Mouse (Mus musculus) CH12.LX (cell line): ENCODE measurements around the gene Ncor2. TPM values are rescaled to one million over a fixed set of nuclear protein-coding genes. Genes with fewer than 3 reads are reported as not detected.

Experiments used
- DNase-seq: peaks from one replicate; pipeline ENCODE4 v3.0.0-alpha.2; 2013; ENCODE audit errors: extremely low read depth
- H3K27ac ChIP-seq: 2 replicates; pipeline ENCODE4 v1.5.1; 2012; ENCODE audit warnings: low read depth, mild to moderate bottlenecking, control low read depth, moderate library complexity; ENCODE audit not compliant: insufficient read depth
- H3K27me3 ChIP-seq: replicated peaks from 2 replicates; pipeline ENCODE3; 2012; ENCODE audit warnings: inconsistent platforms
- H3K36me3 ChIP-seq, 2 experiments: replicated peaks in 1 of 2; 2 replicates each; pipeline versions ENCODE3 to v1.6.1; 2012; ENCODE audit warnings: inconsistent platforms in 1 of 2, low read length in 1 of 2, mild to moderate bottlenecking in 1 of 2, mixed read lengths in 1 of 2, moderate library complexity in 1 of 2; ENCODE audit not compliant: control insufficient read depth in 1 of 2, insufficient read depth in 1 of 2
- H3K4me1 ChIP-seq, 2 experiments: 2 replicates each; pipeline ENCODE4 v1.6.1; 2012; ENCODE audit warnings: inconsistent platforms in 1 of 2, moderate library complexity in 1 of 2; ENCODE audit not compliant: insufficient read depth in 2 of 2, control insufficient read depth in 1 of 2
- H3K4me2 ChIP-seq: 2 replicates; pipeline ENCODE4 v1.6.1; 2012; ENCODE audit warnings: low read depth, mild to moderate bottlenecking, control low read depth; ENCODE audit not compliant: poor library complexity, insufficient read depth, severe bottlenecking
- H3K4me3 ChIP-seq, 3 experiments: fragments of 150-350 bp in 1 of 3; sonication (generic) in 1 of 3; replicated peaks in 1 of 3; 2 replicates each; pipeline versions ENCODE3 to v1.5.1; 2011 to 2012; ENCODE audit warnings: low read depth in 2 of 3, low read length in 2 of 3, mild to moderate bottlenecking in 2 of 3, moderate library complexity in 2 of 3, control low read depth in 1 of 3, improper control_type of control experiment in 1 of 3, inconsistent platforms in 1 of 3, mixed read lengths in 1 of 3; ENCODE audit not compliant: poor library complexity in 1 of 3
- H3K79me2 ChIP-seq: replicated peaks from 2 replicates; pipeline ENCODE4 v1.6.1; 2012; ENCODE audit warnings: mild to moderate bottlenecking, moderate library complexity; ENCODE audit not compliant: control insufficient read depth, poor library complexity, insufficient read depth, severe bottlenecking; ENCODE audit errors: extremely low read depth
- H3K9ac ChIP-seq: 2 replicates; pipeline ENCODE4 v1.6.1; 2012; ENCODE audit warnings: low read depth, mild to moderate bottlenecking, control low read depth, moderate library complexity; ENCODE audit not compliant: insufficient read depth
- H3K9me3 ChIP-seq: replicated peaks from 2 replicates; pipeline ENCODE3; 2012; ENCODE audit warnings: low read length, inconsistent platforms, mixed read lengths
- BHLHE40 ChIP-seq: IDR thresholded peaks from 2 replicates; pipeline ENCODE4 v1.6.1; 2011; ENCODE audit warnings: mild to moderate bottlenecking, low read depth, low read length, improper control_type of control experiment
- CHD2 ChIP-seq: IDR thresholded peaks from 2 replicates; pipeline ENCODE4 v1.6.1; 2011; ENCODE audit warnings: low read length, improper control_type of control experiment
- ELF1 ChIP-seq: IDR thresholded peaks from 2 replicates; pipeline ENCODE4 v1.6.1; 2014; ENCODE audit warnings: low read depth, mild to moderate bottlenecking, inconsistent platforms, low read length, improper control_type of control experiment
- JUND ChIP-seq: conservative IDR thresholded peaks from 2 replicates; pipeline ENCODE4 v1.6.1; 2011; ENCODE audit warnings: low read depth, low read length, improper control_type of control experiment
- POLR2AphosphoS2 ChIP-seq: IDR thresholded peaks from 2 replicates; pipeline ENCODE4 v1.6.1; 2011; ENCODE audit warnings: low read depth, low read length, improper control_type of control experiment
- RCOR1 ChIP-seq: conservative IDR thresholded peaks from 2 replicates; pipeline ENCODE4 v1.6.1; 2012; ENCODE audit warnings: low read depth, mild to moderate bottlenecking, inconsistent platforms, low read length, improper control_type of control experiment
- SMC3 ChIP-seq: IDR thresholded peaks from 2 replicates; pipeline ENCODE4 v1.6.1; 2011; ENCODE audit warnings: low read depth, low read length, improper control_type of control experiment
- TCF12 ChIP-seq: IDR thresholded peaks from 2 replicates; pipeline ENCODE4 v1.6.1; 2014; ENCODE audit warnings: low read depth, mild to moderate bottlenecking, inconsistent platforms, low read length, improper control_type of control experiment
- ZC3H11A ChIP-seq: IDR thresholded peaks from 2 replicates; pipeline ENCODE4 v1.6.1; 2012; ENCODE audit warnings: low read depth, mild to moderate bottlenecking, inconsistent platforms, low read length, improper control_type of control experiment
- dilution Hi-C: fragments of 300-500 bp; cut with MboI; formaldehyde crosslinking; loops from 2 replicates; pipeline ENCODE4 v1.14.3; 2020; ENCODE audit warnings: low sequenced_read_pairs; ENCODE audit not compliant: extremely low pct_unique_long_range_greater_than_20kb, extremely low pct_ligation_motif_present
- in situ Hi-C: fragments of 300-500 bp; cut with MboI; formaldehyde crosslinking; loops from 3 replicates; pipeline ENCODE4 v1.14.3; 2019; ENCODE audit warnings: low sequenced_read_pairs, low pct_ligation_motif_present, low pct_unique_long_range_greater_than_20kb, mixed read lengths
- polyA plus RNA-seq: library from polyadenylated mRNA; unstranded; fragments of >175 nt; gene quantifications from 2 replicates; pipeline ENCODE4 v1.2.1, GENCODE M21; 2012; ENCODE audit warnings: low read depth; ENCODE audit not compliant: insufficient read length
- total RNA-seq, 2 experiments: library from RNA; depleted of rRNA; stranded (reverse); fragments of 300-350 nt in 1 of 2; fragments of >200 nt in 1 of 2; gene quantifications; 2 replicates each; pipeline ENCODE4 v1.2.3; 2012 to 2014

Ncor2 gene
- total and polyA plus RNA-seq, 3 experiments: 3.9 to 44.7 (median 10.8) TPM

DNA sequence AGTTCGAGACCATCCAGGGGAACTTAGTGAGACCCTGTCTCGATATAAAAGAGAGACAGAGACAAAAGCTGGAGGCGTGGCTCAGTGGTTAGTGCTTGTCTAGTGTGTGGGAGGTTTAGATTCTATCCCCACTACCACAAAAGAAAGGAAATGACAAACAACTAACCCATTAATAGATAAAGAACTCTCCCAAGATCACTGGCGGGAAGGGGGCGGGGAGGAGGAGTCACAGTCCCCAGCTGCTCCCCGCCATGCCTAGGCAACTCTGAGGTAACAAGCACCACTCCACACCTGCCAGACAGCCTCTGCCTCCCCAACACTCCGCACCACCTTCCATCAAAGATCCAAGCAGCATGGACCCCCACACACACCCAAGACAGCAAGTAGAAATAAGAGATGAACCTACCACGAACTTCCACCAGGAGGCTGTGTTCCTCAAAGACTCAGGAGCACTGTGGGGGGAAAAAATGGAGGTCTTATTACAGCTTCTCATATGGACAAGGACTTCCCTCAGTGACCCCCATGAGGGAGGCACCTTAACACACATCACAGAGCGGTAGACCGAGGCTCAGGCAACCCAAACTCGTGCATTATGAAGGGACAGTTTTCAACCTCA is 25.7 kb downstream of the Ncor2 start:
- Histone ChIP-seq H3K9me3 (no peaks in the 10 kb centered on the region), H3K79me2 (peaks cover 6% of the 10 kb centered on the region; the same call in 1 of the 2 replicates), H3K36me3 (peaks cover 0 to 44% of the 10 kb centered on the region in 2 experiments), H3K27ac (no peak overlapping the region), H3K27me3 (no peaks in the 10 kb centered on the region), H3K4me3 (no peak overlapping the region), H3K4me1 (peaks cover 53 to 95% of the 10 kb centered on the region in 2 experiments), H3K4me2 (no peak overlapping the region), H3K9ac (no peak overlapping the region)
- TF ChIP-seq ZC3H11A (no peak), TCF12 (no peak), SMC3 (peak; percentile 11; the same call in 1 of the 2 replicates), RCOR1 (no peak)
- in situ Hi-C loops: no loop called here
- DNase-seq: no peak
- dilution Hi-C loops: no loop called here

DNA sequence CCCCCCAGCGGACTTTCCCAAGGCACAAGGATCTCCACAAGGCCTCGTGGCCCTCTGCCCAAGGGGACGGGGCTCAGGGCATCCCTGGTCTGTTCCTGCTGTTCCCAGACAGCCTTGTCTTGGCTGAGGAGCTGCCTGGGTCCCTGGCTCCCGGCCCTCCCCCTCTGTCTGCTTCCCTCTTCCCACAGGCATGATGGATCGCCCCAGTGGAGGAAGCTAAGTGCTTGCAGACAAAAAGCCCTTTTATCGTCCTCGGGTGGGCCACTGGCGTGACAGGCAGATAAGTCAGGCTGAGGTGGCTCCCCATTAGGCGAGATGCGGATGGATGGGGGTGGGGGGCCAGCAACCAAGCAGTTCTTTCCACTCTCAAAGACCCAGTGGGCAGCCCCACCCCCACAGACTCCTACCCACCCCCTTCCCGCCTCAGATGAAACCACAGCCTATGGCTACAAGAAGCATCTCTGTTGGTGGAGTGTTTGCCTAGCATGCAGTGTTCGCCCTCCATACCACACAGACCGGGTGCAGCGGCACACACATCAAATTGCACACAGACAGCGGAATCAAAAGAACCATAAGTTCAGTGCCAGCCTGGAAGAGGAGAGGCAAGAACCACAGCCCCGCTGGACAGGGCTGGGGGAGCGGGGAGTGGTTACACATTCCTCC is 27.0 kb downstream of the Ncor2 start:
- Histone ChIP-seq H3K27me3 (no peaks in the 10 kb centered on the region), H3K9me3 (no peaks in the 10 kb centered on the region), H3K27ac (no peak overlapping the region), H3K4me3 (peak overlapping the region in 1 of 3 experiments; percentile 10)
- peak; percentile 13; the same call in 1 of the 2 replicates for TF ChIP-seq CHD2
- no peak for TF ChIP-seq TCF12
- TF ChIP-seq, all 38 proteins: peak for 1
- dilution Hi-C loops: no loop called here
- H3K36me3 ChIP-seq: peaks cover 0 to 44% of the 10 kb centered on the region in 2 experiments
- no peak overlapping the region for H3K4me2 ChIP-seq
- no peak for DNase-seq
- no peak overlapping the region for H3K9ac ChIP-seq
- peaks cover 52 to 95% of the 10 kb centered on the region in 2 experiments for H3K4me1 ChIP-seq
- no peaks in the 10 kb centered on the region; the same call in 1 of the 2 replicates for H3K79me2 ChIP-seq
- in situ Hi-C loops: no loop called here

DNA sequence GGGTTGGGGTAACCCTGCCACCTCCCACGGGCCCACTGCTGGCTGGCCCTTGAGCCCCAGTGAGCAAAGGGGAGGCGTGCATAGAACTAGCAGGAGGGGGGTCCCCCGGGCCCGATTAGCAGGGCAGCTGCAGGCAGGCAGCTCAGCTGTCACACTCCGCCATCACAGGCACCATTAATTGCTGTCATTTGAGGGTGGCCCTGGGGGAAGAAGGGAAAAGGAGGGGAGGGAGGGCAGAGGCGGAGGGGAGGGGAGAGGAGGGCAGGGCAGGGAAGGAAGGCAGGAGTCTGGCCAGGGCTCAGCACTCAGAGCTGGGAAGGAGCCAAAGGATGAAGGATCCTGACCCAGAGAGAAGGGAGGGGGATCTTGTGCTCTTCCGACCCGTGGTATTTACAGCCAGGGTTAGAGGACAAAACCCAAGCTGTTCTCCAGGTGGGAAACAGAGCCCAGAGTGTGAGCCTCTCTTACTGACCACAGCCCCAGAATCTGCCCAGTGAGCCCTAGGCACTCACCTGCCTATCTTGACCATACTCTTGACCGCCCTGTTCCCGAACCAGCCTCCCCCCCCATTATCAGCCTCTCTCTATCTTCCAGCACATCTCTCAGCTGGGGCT is 28.0 kb downstream of the Ncor2 start:
- in situ Hi-C loops (no loop called here), dilution Hi-C loops (no loop called here)
- Histone ChIP-seq H3K4me1 (peaks cover 53 to 98% of the 10 kb centered on the region in 2 experiments), H3K9ac (no peak overlapping the region), H3K27me3 (no peaks in the 10 kb centered on the region), H3K4me2 (no peak overlapping the region), H3K9me3 (no peaks in the 10 kb centered on the region), H3K4me3 (no peak overlapping the region), H3K36me3 (peaks cover 0 to 39% of the 10 kb centered on the region in 2 experiments), H3K79me2 (peaks cover 4% of the 10 kb centered on the region), H3K27ac (no peak overlapping the region)
- no peak for DNase-seq
- TF ChIP-seq BHLHE40: no peak
- TF ChIP-seq POLR2AphosphoS2: no peak
- TF ChIP-seq ELF1: no peak
- TF ChIP-seq JUND: no peak
